Mouse (Mus musculus) CD4-positive, CD25-positive, alpha-beta regulatory T cell, adult 2 months (primary cell): ENCODE measurements around the gene Khdc4.

Source experiments
- DNase-seq: peaks from one replicate; pipeline ENCODE4 v3.0.0-alpha.2; 2012; ENCODE audit warnings: low read depth, low spot score

Khdc4 gene

GRCm38 (mm10) chr3:88684980-88685941 is at the start of gene Khdc4:
TSS of gene Khdc4 (plus strand) at chr3:88685803.
- DNase-seq = peak; percentile 97

- no peak for DNase-seq
Observed at GRCm38 (mm10) chr3:88636555-88636986, 49.0 kb upstream of the Khdc4 start.

- no peak for DNase-seq
Observed at GRCm38 (mm10) chr3:88637134-88637533, 48.5 kb upstream of the Khdc4 start.

GRCm38 (mm10) chr3:88639239-88639638 is 46.4 kb upstream of the Khdc4 start:
- no peak for DNase-seq

GRCm38 (mm10) chr3:88640676-88641075 is 44.9 kb upstream of the Khdc4 start:
- peak; percentile 88 for DNase-seq

- no peak for DNase-seq
Observed at GRCm38 (mm10) chr3:88643078-88643477, 42.5 kb upstream of the Khdc4 start.

GRCm38 (mm10) chr3:88645937-88646336 is 39.7 kb upstream of the Khdc4 start:
- no peak for DNase-seq

GRCm38 (mm10) chr3:88646426-88646995 is 39.1 kb upstream of the Khdc4 start:
- no peak for DNase-seq

GRCm38 (mm10) chr3:88647076-88647475 is 38.5 kb upstream of the Khdc4 start:
- no peak for DNase-seq

GRCm38 (mm10) chr3:88647779-88648413 is 37.7 kb upstream of the Khdc4 start:
- no peak for DNase-seq

- no peak for DNase-seq
Observed at GRCm38 (mm10) chr3:88648452-88649168, 37.0 kb upstream of the Khdc4 start.

- no peak for DNase-seq
Observed at GRCm38 (mm10) chr3:88649186-88649585, 36.4 kb upstream of the Khdc4 start.

GRCm38 (mm10) chr3:88649967-88650366 is 35.6 kb upstream of the Khdc4 start:
- no peak for DNase-seq

GRCm38 (mm10) chr3:88650713-88651504 is 34.7 kb upstream of the Khdc4 start:
- no peak for DNase-seq

- DNase-seq = no peak
Observed at GRCm38 (mm10) chr3:88651669-88652618, 33.7 kb upstream of the Khdc4 start.

GRCm38 (mm10) chr3:88652846-88653515 is 32.6 kb upstream of the Khdc4 start, which contains the start of gene Rxfp4:
TSS of gene Rxfp4 (minus strand) at chr3:88653142.
- no peak for DNase-seq

GRCm38 (mm10) chr3:88653516-88654370 is 31.9 kb upstream of the Khdc4 start:
- no peak for DNase-seq

- DNase-seq = no peak
Observed at GRCm38 (mm10) chr3:88654621-88655020, 31.0 kb upstream of the Khdc4 start.
